Mouse (Mus musculus) heart, postnatal 36 days (tissue): ENCODE results near the gene Csf2rb2. TPM values are rescaled to one million over a fixed set of nuclear protein-coding genes. Genes with fewer than 3 reads are reported as not detected.

Source experiments
- microRNA-seq, 2 experiments: library from miRNA; unstranded; fragments of <30 nt; microRNA quantifications; one replicate each; pipeline ENCODE4 v1.2.0; 2021; ENCODE audit warnings: borderline number of aligned reads in 2 of 2
- total RNA-seq, 2 experiments: library from RNA; stranded (reverse); gene quantifications; 2 replicates each; pipeline ENCODE4 v1.2.3; 2021

Csf2rb2 gene
- total RNA-seq, 2 experiments from 2014 or later, result 0.68 to 0.86 TPM

Small RNAs within 50 kb of the gene (microRNA-seq; reads per million reads assigned to microRNA genes)
- gene Mir7676-1, result 0 reads per million in 2 experiments
- 0 reads per million in 2 experiments for gene Mir7676-2

Other genes with a start within 250 kb of the Csf2rb2 start
- gene Cacng2, start 185.7 kb downstream of the Csf2rb2 start, total RNA-seq, result not detected
- 10 to 100 TPM; 11.4 to 13.4 TPM for gene Ift27, start 131.6 kb downstream of the Csf2rb2 start, total RNA-seq
- under 1 TPM; 0.42 to 0.57 TPM for gene Pvalb, start 99.3 kb downstream of the Csf2rb2 start, total RNA-seq
- 1 to 10 TPM; 1.0 to 3.2 TPM for gene Ncf4, start 60.9 kb downstream of the Csf2rb2 start, total RNA-seq
- 1 to 10 TPM; 2.5 to 2.6 TPM for gene Csf2rb, start 20.0 kb upstream of the Csf2rb2 start, total RNA-seq
- gene Tex33, start 90.2 kb upstream of the Csf2rb2 start, total RNA-seq, result not detected
- gene Tst, start 100.2 kb upstream of the Csf2rb2 start, total RNA-seq, result 10 to 100 TPM; 20.2 to 24.4 TPM
- 10 to 100 TPM; 40.9 to 42.3 TPM for gene Mpst, start 100.7 kb upstream of the Csf2rb2 start, total RNA-seq
- gene Kctd17, start 122.8 kb upstream of the Csf2rb2 start, total RNA-seq, result 10 to 100 TPM; 28.0 to 30.3 TPM
- gene Tmprss6, start 162.9 kb upstream of the Csf2rb2 start, total RNA-seq, result not detected
- gene Il2rb, start 189.6 kb upstream of the Csf2rb2 start, total RNA-seq, result under 1 TPM; 0.39 to 0.54 TPM
- 10 to 100 TPM; 26.2 to 41.8 TPM for gene C1qtnf6, start 225.7 kb upstream of the Csf2rb2 start, total RNA-seq
- not detected for gene Sstr3, start 239.0 kb upstream of the Csf2rb2 start, total RNA-seq